Comparison of ENCODE assay signal across 19 mouse cellular contexts in the genomic region with DNA sequence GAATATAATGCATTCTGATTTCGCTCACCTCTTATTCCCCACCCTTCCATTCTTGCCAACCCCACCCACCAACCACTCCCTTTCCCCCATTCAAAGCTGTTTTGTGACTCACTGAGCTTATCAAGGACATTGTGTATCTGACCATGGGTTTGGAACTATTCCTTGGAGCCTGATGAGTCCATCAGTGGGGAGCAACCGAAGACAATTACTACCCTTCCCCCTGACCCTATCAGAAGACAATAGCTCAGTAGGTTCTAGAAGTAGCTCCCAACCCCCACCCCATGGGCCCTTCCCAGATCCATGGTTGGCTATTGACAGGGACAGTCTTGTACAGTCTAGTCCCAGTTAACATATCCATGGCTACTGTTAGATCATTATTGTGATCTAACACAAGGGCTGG.
"Had no signal": no experiment of that assay in that cellular context is flagged by ENCODE, and none has a peak within 500 bp of the region (broad histone marks: within the 10 kb centered on the region; RNA-seq: fewer than 3 reads in every experiment).

No protein-coding gene starts in this region.

- H3K4me2 ChIP-seq: liver, embryonic 15.5 days; lung, embryonic 15.5 days; midbrain, embryonic 11.5 days; neural tube, embryonic 12.5 days; neural tube, embryonic 15.5 days had no signal

- H3K4me1 ChIP-seq: lung, embryonic 15.5 days; megakaryocyte, embryonic 14.5 days; neural tube, embryonic 12.5 days; neural tube, embryonic 15.5 days had no signal

- DNase-seq: kidney, adult 9 months; kidney, postnatal 14 days; kidney, postnatal 4 days; layer of hippocampus, adult 9-11 months; lung, adult 18-20 months; lung, postnatal 10 days; lung, postnatal 36 days; midbrain, embryonic 14.5 days; right cerebral cortex, adult 18-20 months; right cerebral cortex, postnatal 14 days; right cerebral cortex, postnatal 4 days; thymus, postnatal 36 days had no signal

- H3K27ac ChIP-seq: left cerebral cortex, adult 2 months; liver, embryonic 15.5 days; lung, embryonic 15.5 days; neural tube, embryonic 12.5 days; neural tube, embryonic 15.5 days had no signal

- H3K27me3 ChIP-seq: liver, embryonic 15.5 days; lung, embryonic 15.5 days; megakaryocyte, embryonic 14.5 days; neural tube, embryonic 12.5 days; neural tube, embryonic 15.5 days had no signal

- H3K9me3 ChIP-seq: liver, embryonic 15.5 days; lung, embryonic 15.5 days; neural tube, embryonic 12.5 days; neural tube, embryonic 15.5 days had no signal

- H3K36me3 ChIP-seq: liver, embryonic 15.5 days; lung, embryonic 15.5 days; neural tube, embryonic 12.5 days; neural tube, embryonic 15.5 days had no signal

- H3K4me3 ChIP-seq: left cerebral cortex, adult 2 months; liver, embryonic 15.5 days; lung, embryonic 15.5 days; megakaryocyte, embryonic 14.5 days; neural tube, embryonic 12.5 days; neural tube, embryonic 15.5 days had no signal

- H3K9ac ChIP-seq: liver, embryonic 15.5 days; lung, embryonic 15.5 days; neural tube, embryonic 12.5 days; neural tube, embryonic 15.5 days had no signal
